ENCODE assay signal across 18 mouse cellular contexts in the genomic region with DNA sequence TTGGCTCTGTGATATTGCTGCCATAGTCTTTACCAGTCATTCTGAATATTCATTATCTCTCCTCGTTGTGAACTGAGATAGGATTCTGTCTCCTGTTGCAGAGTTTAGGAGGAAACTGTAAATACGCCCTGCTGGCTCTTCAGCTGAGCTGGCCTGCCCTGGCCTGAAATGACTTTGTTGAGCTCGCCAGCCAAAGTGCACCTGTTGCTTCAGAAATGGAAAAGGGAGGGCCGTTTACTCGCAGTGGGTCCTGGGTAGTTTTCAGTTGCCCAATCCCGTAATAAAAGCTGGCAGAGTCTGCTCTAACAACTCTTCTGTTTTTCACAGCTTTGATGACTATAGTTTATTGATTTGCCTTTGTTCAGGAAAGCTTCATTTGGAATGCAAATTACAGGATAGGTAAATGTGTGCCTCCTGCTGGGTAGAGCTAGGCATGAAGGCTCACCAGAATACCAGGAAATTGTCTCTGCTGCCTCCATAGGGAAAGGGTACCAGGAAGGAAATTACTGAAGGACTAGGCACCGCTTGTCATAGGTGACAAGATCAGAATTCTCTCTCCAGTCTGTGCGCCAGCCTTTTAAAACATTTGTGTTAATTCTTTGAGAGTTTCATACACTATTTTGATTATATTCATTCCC. TPM values are rescaled to one million over a fixed set of nuclear protein-coding genes. Genes with fewer than 3 reads are reported as not detected.
A peak's percentile ranks its signal among the peaks of the same experiment; 100 is the strongest.
DNase-seq lines count a peak whose midpoint lies in the region; ATAC-seq and TF ChIP-seq lines count a peak whose summit lies in the region.
"Had no signal": no experiment of that assay in that cellular context is flagged by ENCODE, and none has a peak within 500 bp of the region (broad histone marks: within the 10 kb centered on the region; RNA-seq: fewer than 3 reads in every experiment).

No protein-coding gene starts in this region.

- ATAC-seq in forebrain, postnatal 0 days = peak; percentile 45; the same call in 1 of the 2 replicates
- ATAC-seq in forebrain, embryonic 15.5 days (replicated peaks) = no peak
- peak; percentile 30; the same call in 1 of the 2 replicates for ATAC-seq in lung, postnatal 0 days
- no peak for ATAC-seq in megakaryocyte, adult 5-6 weeks (ENCODE audit: poor library complexity, severe bottlenecking)
- ATAC-seq: hindbrain, embryonic 16.5 days had no signal

- H3K9ac ChIP-seq in forebrain, postnatal 0 days = no peak overlapping the region
- H3K9ac ChIP-seq in forebrain, embryonic 15.5 days (replicated peaks) = no peak overlapping the region
- H3K9ac ChIP-seq in lung, postnatal 0 days (replicated peaks; ENCODE audit: low read depth) = no peak overlapping the region
- H3K9ac ChIP-seq: limb, embryonic 13.5 days; lung, embryonic 15.5 days; midbrain, embryonic 12.5 days had no signal

- no peak for TF ChIP-seq POLR2A in lung, adult 2 months (IDR thresholded peaks at IDR 0.05; ENCODE audit: borderline replicate concordance, extremely low read depth, low read depth, low read length)
- TF ChIP-seq POLR2A in cerebellum, adult 2 months (IDR thresholded peaks at IDR 0.05; ENCODE audit: borderline replicate concordance, insufficient read depth, low read length) = no peak

- no peak for TF ChIP-seq EP300 in lung, postnatal 0 days (IDR thresholded peaks at IDR 0.05)

- 59% methylated on average over 8 of the region's 8 CpGs for WGBS in forebrain, postnatal 0 days
- WGBS in forebrain, embryonic 15.5 days = 64% methylated on average over 8 of the region's 8 CpGs
- WGBS in lung, postnatal 0 days = 60% methylated on average over 8 of the region's 8 CpGs
- 58% methylated on average over 8 of the region's 8 CpGs for WGBS in lung, adult 2 months
- WGBS in cerebellum, adult 2 months = 54% methylated on average over 8 of the region's 8 CpGs

- DNase-seq in forebrain, postnatal 0 days = no peak
- DNase-seq in lung, postnatal 0 days (ENCODE audit: low spot score) = peak; percentile 58
- no peak for DNase-seq in lung, adult 2 months
- peak; percentile 49 for DNase-seq in lung, postnatal 25 days (ENCODE audit: low spot score)
- DNase-seq in cerebellum, adult 2 months = no peak
- DNase-seq: cerebellum, postnatal 14 days had no signal

- no peak overlapping the region for H3K27ac ChIP-seq in forebrain, postnatal 0 days (ENCODE audit: low read depth, low read length)
- H3K27ac ChIP-seq in forebrain, embryonic 15.5 days (replicated peaks) = no peak overlapping the region
- peak overlapping the region; percentile 1; the same call in 1 of the 2 replicates for H3K27ac ChIP-seq in lung, postnatal 0 days (ENCODE audit: low read length)
- no peak overlapping the region for H3K27ac ChIP-seq in cerebellum, adult 2 months (ENCODE audit: insufficient read depth, low read length)
- H3K27ac ChIP-seq: embryonic facial prominence, embryonic 10.5 days; limb, embryonic 13.5 days; lung, embryonic 15.5 days; midbrain, embryonic 12.5 days had no signal

- H3K4me2 ChIP-seq in forebrain, postnatal 0 days (ENCODE audit: low read depth) = no peak overlapping the region
- no peak overlapping the region for H3K4me2 ChIP-seq in forebrain, embryonic 15.5 days (replicated peaks)
- H3K4me2 ChIP-seq in lung, postnatal 0 days (replicated peaks; ENCODE audit: low read depth, low read length) = no peak overlapping the region
- H3K4me2 ChIP-seq: limb, embryonic 13.5 days; lung, embryonic 15.5 days; midbrain, embryonic 12.5 days had no signal

- H3K27me3 ChIP-seq in forebrain, postnatal 0 days (ENCODE audit: insufficient read depth, low read length) = no peaks in the 10 kb centered on the region
- H3K27me3 ChIP-seq in forebrain, embryonic 15.5 days = no peaks in the 10 kb centered on the region
- no peaks in the 10 kb centered on the region for H3K27me3 ChIP-seq in lung, postnatal 0 days (replicated peaks; ENCODE audit: insufficient read depth, low read length)
- no peaks in the 10 kb centered on the region for H3K27me3 ChIP-seq in cerebellum, adult 2 months (ENCODE audit: control insufficient read depth, insufficient read depth, low read length)
- H3K27me3 ChIP-seq: limb, embryonic 13.5 days; lung, embryonic 15.5 days; midbrain, embryonic 12.5 days had no signal

- H3K4me3 ChIP-seq in forebrain, postnatal 0 days (ENCODE audit: low read depth, low read length) = no peak overlapping the region
- H3K4me3 ChIP-seq in forebrain, embryonic 15.5 days = no peak overlapping the region
- H3K4me3 ChIP-seq in lung, postnatal 0 days (ENCODE audit: low read depth, low read length) = no peak overlapping the region
- H3K4me3 ChIP-seq in lung, adult 2 months (replicated peaks; ENCODE audit: extremely low read depth, low read depth, low read length) = no peak overlapping the region
- no peak overlapping the region for H3K4me3 ChIP-seq in cerebellum, adult 2 months (replicated peaks; ENCODE audit: insufficient read depth, low read depth, low read length)
- H3K4me3 ChIP-seq: embryonic facial prominence, embryonic 10.5 days; erythroblast, embryonic 14.5 days; limb, embryonic 13.5 days; lung, embryonic 15.5 days; midbrain, embryonic 12.5 days had no signal

- H3K36me3 ChIP-seq in forebrain, postnatal 0 days (ENCODE audit: insufficient read depth) = peaks cover 14% of the 10 kb centered on the region
- peaks cover 10% of the 10 kb centered on the region for H3K36me3 ChIP-seq in forebrain, embryonic 15.5 days
- H3K36me3 ChIP-seq in lung, postnatal 0 days (ENCODE audit: insufficient read depth, low read length) = no peaks in the 10 kb centered on the region

- no peak for TF ChIP-seq CTCF in forebrain, postnatal 0 days (IDR thresholded peaks at IDR 0.05; ENCODE audit: low read depth)
- peak; percentile 27; the same call in 1 of the 2 replicates for TF ChIP-seq CTCF in lung, postnatal 0 days (IDR thresholded peaks at IDR 0.05)
- TF ChIP-seq CTCF in lung, adult 2 months (IDR thresholded peaks at IDR 0.05; ENCODE audit: insufficient read depth, low read length) = no peak
- no peak for TF ChIP-seq CTCF in cerebellum, adult 2 months (IDR thresholded peaks at IDR 0.05; ENCODE audit: borderline replicate concordance, insufficient read depth, low read depth, low read length)

- no peaks in the 10 kb centered on the region for H3K4me1 ChIP-seq in forebrain, postnatal 0 days (ENCODE audit: insufficient read depth)
- H3K4me1 ChIP-seq in forebrain, embryonic 15.5 days = peaks cover 6% of the 10 kb centered on the region
- peaks cover 9% of the 10 kb centered on the region; the same call in 1 of the 2 replicates for H3K4me1 ChIP-seq in lung, postnatal 0 days (ENCODE audit: insufficient read depth, low read depth, low read length)
- peaks cover 6% of the 10 kb centered on the region for H3K4me1 ChIP-seq in lung, adult 2 months (ENCODE audit: control insufficient read depth, insufficient read depth, low read length)
- no peaks in the 10 kb centered on the region for H3K4me1 ChIP-seq in cerebellum, adult 2 months (ENCODE audit: control insufficient read depth, insufficient read depth, low read length)
- H3K4me1 ChIP-seq: midbrain, embryonic 12.5 days had no signal

- H3K9me3 ChIP-seq in forebrain, postnatal 0 days (ENCODE audit: low read length) = no peaks in the 10 kb centered on the region
- no peaks in the 10 kb centered on the region for H3K9me3 ChIP-seq in forebrain, embryonic 15.5 days
- H3K9me3 ChIP-seq in lung, postnatal 0 days (ENCODE audit: low read length) = no peaks in the 10 kb centered on the region
- H3K9me3 ChIP-seq: embryonic facial prominence, embryonic 10.5 days; limb, embryonic 13.5 days; lung, embryonic 15.5 days; midbrain, embryonic 12.5 days had no signal

RNA-seq across cellular contexts. Expression of gene Sort1, which starts 30.3 kb away (rescaled TPM):
- 61.9 and 69.0 TPM in 2 replicates for total RNA-seq in forebrain, postnatal 0 days (2014; rRNA removed)
- polyA plus RNA-seq in forebrain, postnatal 0 days (2015; fragmentation: Nextera tagmentation; extraction: Ambion mirVana) = 11.3 and 12.9 TPM in 2 replicates
- polyA plus RNA-seq in forebrain, embryonic 15.5 days (2015; fragmentation: Nextera tagmentation; extraction: Ambion mirVana) = 25.7 and 26.0 TPM in 2 replicates
- polyA plus RNA-seq in lung, postnatal 0 days (2015; fragmentation: Nextera tagmentation; extraction: Ambion mirVana) = 30.8 and 34.2 TPM in 2 replicates
- 104 and 141 TPM in 2 replicates for polyA plus RNA-seq in lung, adult 2 months (2012; rRNA removed)
- polyA plus RNA-seq in cerebellum, adult 2 months (2012; rRNA removed) = 88.7 and 94.4 TPM in 2 replicates
- total RNA-seq in megakaryocyte, adult 5-6 weeks (2015) = 80.7 and 83.8 TPM in 2 replicates
- 76.4 and 87.8 TPM in 2 replicates for total RNA-seq in megakaryocyte, adult 5-6 weeks (2017)

RNA-seq across cellular contexts. Expression of gene Mybphl, which starts 50.6 kb away (rescaled TPM):
- not detected in 2 replicates for total RNA-seq in forebrain, postnatal 0 days (2014; rRNA removed)
- polyA plus RNA-seq in forebrain, postnatal 0 days (2015; fragmentation: Nextera tagmentation; extraction: Ambion mirVana) = not detected in 2 replicates
- not detected in 2 replicates for polyA plus RNA-seq in forebrain, embryonic 15.5 days (2015; fragmentation: Nextera tagmentation; extraction: Ambion mirVana)
- 5.6 and 7.1 TPM in 2 replicates for polyA plus RNA-seq in lung, postnatal 0 days (2015; fragmentation: Nextera tagmentation; extraction: Ambion mirVana)
- polyA plus RNA-seq in lung, adult 2 months (2012; rRNA removed) = 34.9 and 39.2 TPM in 2 replicates
- 0.16 TPM in 1 of 2 replicates, not detected in the other for polyA plus RNA-seq in cerebellum, adult 2 months (2012; rRNA removed)
- not detected in 2 replicates for total RNA-seq in megakaryocyte, adult 5-6 weeks (2015)
- total RNA-seq in megakaryocyte, adult 5-6 weeks (2017) = not detected in 2 replicates
- total RNA-seq: ES-E14 had no signal
- polyA plus RNA-seq: C2C12; erythroblast, embryonic 14.5 days; kidney, embryonic 14.5 days; limb, embryonic 13.5 days; midbrain, embryonic 12.5 days; urinary bladder, adult 2 months had no signal

RNA-seq across cellular contexts. Expression of gene Psma5, which starts 57.4 kb away (rescaled TPM):
- total RNA-seq in forebrain, postnatal 0 days (2014; rRNA removed) = 134 and 189 TPM in 2 replicates
- 239 and 278 TPM in 2 replicates for polyA plus RNA-seq in forebrain, postnatal 0 days (2015; fragmentation: Nextera tagmentation; extraction: Ambion mirVana)
- 260 and 271 TPM in 2 replicates for polyA plus RNA-seq in forebrain, embryonic 15.5 days (2015; fragmentation: Nextera tagmentation; extraction: Ambion mirVana)
- 156 and 163 TPM in 2 replicates for polyA plus RNA-seq in lung, postnatal 0 days (2015; fragmentation: Nextera tagmentation; extraction: Ambion mirVana)
- polyA plus RNA-seq in lung, adult 2 months (2012; rRNA removed) = 22.6 and 37.4 TPM in 2 replicates
- polyA plus RNA-seq in cerebellum, adult 2 months (2012; rRNA removed) = 111 and 112 TPM in 2 replicates
- 160 and 172 TPM in 2 replicates for total RNA-seq in megakaryocyte, adult 5-6 weeks (2015)
- total RNA-seq in megakaryocyte, adult 5-6 weeks (2017) = 146 and 158 TPM in 2 replicates

Comparison
In these comparisons a context has a peak if more than half of its experiments do, and no peak if none do; other contexts are left out.
1. ATAC-seq: peak in forebrain, postnatal 0 days (single experiment) and lung, postnatal 0 days (single experiment); none in forebrain, embryonic 15.5 days (single experiment) and megakaryocyte, adult 5-6 weeks (single experiment).
2. DNase-seq: peak in lung, postnatal 0 days (single experiment) and lung, postnatal 25 days (single experiment); none in forebrain, postnatal 0 days (single experiment), lung, adult 2 months (single experiment) and cerebellum, adult 2 months (0 of 2).